In the genomic region with DNA sequence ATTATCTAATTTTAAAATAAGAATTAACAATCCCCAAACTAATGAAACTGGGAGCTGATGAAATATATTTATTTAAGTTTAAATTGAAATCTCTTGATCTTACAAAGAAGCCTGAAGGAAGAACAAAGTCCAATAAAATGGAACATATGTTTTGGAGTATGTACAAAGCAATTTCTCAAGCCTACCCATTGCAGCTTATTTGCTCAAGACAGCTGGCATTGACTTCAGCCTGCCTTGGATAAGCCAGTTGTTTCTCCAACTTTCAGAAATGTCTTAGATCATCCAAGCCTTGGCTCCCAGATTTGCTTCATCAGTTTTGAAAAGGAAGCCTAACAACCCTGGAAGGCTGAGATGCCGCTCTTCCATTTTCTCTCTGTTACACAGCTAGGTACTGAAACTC, we compare ENCODE assay signal across 34 mouse cellular contexts. TPM values are rescaled to one million over a fixed set of nuclear protein-coding genes. Genes with fewer than 3 reads are reported as not detected.
"Had no signal": no experiment of that assay in that cellular context is flagged by ENCODE, and none has a peak within 500 bp of the region (broad histone marks: within the 10 kb centered on the region; RNA-seq: fewer than 3 reads in every experiment).

No protein-coding gene starts in this region.

- ATAC-seq: forebrain, embryonic 13.5 days; forebrain, embryonic 14.5 days; forebrain, embryonic 15.5 days; forebrain, embryonic 16.5 days; forebrain, postnatal 0 days had no signal

- DNase-seq: cerebellum, adult 8-10 months; cerebellum, adult 9-10 months; cerebellum, adult 9-11 months; cerebellum, postnatal 10 days; cerebellum, postnatal 25 days; cerebellum, postnatal 36 days; embryo, embryonic 11 days; forebrain, postnatal 0 days; gastrocnemius, adult 2 months; gastrocnemius, postnatal 10 days; gastrocnemius, postnatal 14 days; gastrocnemius, postnatal 25 days; gastrocnemius, postnatal 36 days; heart, adult 11 months; heart, adult 18-20 months; heart, adult 2 months had no signal

RNA-seq across cellular contexts. Expression of gene Csn1s2a, which starts 20.9 kb away (rescaled TPM):
- polyA plus RNA-seq: cortical plate, adult 2 months; embryonic facial prominence, embryonic 10.5 days; embryonic facial prominence, embryonic 11.5 days; embryonic facial prominence, embryonic 12.5 days; embryonic facial prominence, embryonic 13.5 days; embryonic facial prominence, embryonic 14.5 days; embryonic facial prominence, embryonic 15.5 days; erythroblast, embryonic 14.5 days; forebrain, embryonic 10.5 days; forebrain, embryonic 11.5 days; forebrain, embryonic 12.5 days; forebrain, embryonic 13.5 days; forebrain, embryonic 14.5 days; forebrain, embryonic 15.5 days; forebrain, embryonic 16.5 days; forebrain, postnatal 0 days; frontal cortex, adult 2 months; heart, adult 2 months; heart, embryonic 10.5 days; heart, embryonic 11.5 days had no signal

RNA-seq across cellular contexts. Expression of gene Csn2, which starts 54.0 kb away (rescaled TPM):
- polyA plus RNA-seq: cortical plate, adult 2 months; embryonic facial prominence, embryonic 10.5 days; embryonic facial prominence, embryonic 11.5 days; embryonic facial prominence, embryonic 12.5 days; embryonic facial prominence, embryonic 13.5 days; embryonic facial prominence, embryonic 14.5 days; embryonic facial prominence, embryonic 15.5 days; erythroblast, embryonic 14.5 days; forebrain, embryonic 10.5 days; forebrain, embryonic 11.5 days; forebrain, embryonic 12.5 days; forebrain, embryonic 13.5 days; forebrain, embryonic 14.5 days; forebrain, embryonic 15.5 days; forebrain, embryonic 16.5 days; forebrain, postnatal 0 days; frontal cortex, adult 2 months; heart, adult 2 months; heart, embryonic 10.5 days; heart, embryonic 11.5 days had no signal

RNA-seq across cellular contexts. Expression of gene Csn1s2b, which starts 54.4 kb away (rescaled TPM):
- polyA plus RNA-seq: cortical plate, adult 2 months; embryonic facial prominence, embryonic 10.5 days; embryonic facial prominence, embryonic 11.5 days; embryonic facial prominence, embryonic 12.5 days; embryonic facial prominence, embryonic 13.5 days; erythroblast, embryonic 14.5 days; forebrain, embryonic 10.5 days; forebrain, embryonic 11.5 days; forebrain, embryonic 12.5 days; forebrain, embryonic 13.5 days; forebrain, embryonic 14.5 days; forebrain, embryonic 15.5 days; forebrain, embryonic 16.5 days; forebrain, postnatal 0 days; frontal cortex, adult 2 months; heart, adult 2 months; heart, embryonic 10.5 days; heart, embryonic 11.5 days had no signal
